Mouse (Mus musculus) layer of hippocampus, postnatal 36 days (tissue): ENCODE measurements around the gene Cym. TPM values are rescaled to one million over a fixed set of nuclear protein-coding genes. Genes with fewer than 3 reads are reported as not detected.
A peak's percentile ranks its signal among the peaks of the same experiment; 100 is the strongest.

Experiments
- DNase-seq, 2 experiments: peaks; one replicate each; pipeline ENCODE4 v3.0.0; 2022
- total RNA-seq, 2 experiments: library from RNA; stranded (reverse); gene quantifications; 2 replicates each; pipeline ENCODE4 v1.2.3; 2021

Gene Cym
- under 1 TPM in 1 of 2 experiments, not detected in 1; 0.30 TPM for total RNA-seq

DNA sequence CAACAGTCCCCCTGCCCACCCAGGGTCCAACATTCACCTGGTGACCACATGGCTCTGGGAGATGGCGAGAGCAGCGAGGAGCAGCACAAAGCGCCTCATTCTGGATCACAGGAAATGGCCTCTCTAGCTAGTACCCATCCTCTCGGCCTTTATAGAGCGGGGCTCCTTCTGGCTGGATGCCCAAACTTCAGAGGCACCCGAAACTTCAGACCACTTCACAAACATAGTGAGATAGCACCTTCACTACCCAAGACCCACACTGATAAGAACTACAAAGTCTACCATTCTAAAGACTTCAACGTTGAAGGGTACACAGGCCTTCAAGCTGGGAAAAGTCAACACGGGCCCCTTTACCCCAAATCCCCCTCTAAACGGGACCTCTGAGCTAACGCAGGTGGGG is at the start of gene Cym:
Gene Cym (minus strand): TSS at position 125 of the 400 bp plus-strand sequence.
- DNase-seq: no peak

- DNase-seq: no peak
These were observed 45.3 kb upstream of the Cym start for GRCm38 (mm10) chr3:107266814-107267345.

GRCm38 (mm10) chr3:107261851-107262165 is 40.3 kb upstream of the Cym start:
- peak in 1 of 2 experiments; percentile 13 for DNase-seq

DNA sequence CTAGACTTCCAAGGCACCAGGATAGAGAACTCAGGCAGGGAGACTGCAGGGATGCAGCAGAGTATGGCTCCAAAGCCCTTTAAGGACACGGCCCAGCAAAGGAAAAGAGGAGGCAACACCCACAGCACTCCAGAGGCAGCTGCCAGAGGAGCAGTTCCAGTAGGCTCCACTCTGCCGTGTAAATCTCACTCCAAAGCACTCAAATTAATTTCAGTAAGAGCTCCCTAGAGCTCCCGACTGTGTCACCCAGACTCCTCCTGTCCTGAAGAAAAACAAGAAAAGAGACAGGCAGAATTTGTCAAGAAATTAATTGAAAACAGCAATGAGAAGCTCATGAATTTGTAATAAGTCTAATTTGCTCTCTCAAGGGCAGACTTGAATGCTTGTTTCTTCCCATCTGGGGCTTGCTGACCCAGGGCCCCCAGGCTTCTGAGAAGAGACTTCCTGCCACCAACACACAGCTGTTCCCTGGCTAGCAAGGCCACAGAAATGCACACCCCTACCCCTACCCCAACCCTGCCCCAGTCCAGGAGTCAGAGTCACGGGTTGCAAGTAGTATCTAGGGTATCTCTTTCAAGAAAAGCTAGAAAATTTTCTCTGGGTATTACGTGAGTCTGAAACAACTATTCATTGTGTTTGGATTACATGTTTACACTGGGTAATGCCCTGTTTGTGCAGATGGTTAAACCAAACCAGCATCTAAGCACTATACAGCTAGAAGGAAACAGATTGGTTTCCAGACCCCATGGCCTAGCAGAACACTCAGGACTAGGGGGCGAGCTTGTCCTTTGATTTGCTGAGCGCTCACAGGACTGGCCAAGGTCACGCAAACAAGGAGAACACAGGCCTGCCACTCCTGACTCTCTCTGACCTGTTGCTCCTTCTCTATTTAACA is 39.7 kb upstream of the Cym start:
- DNase-seq: peak in 1 of 2 experiments; percentile 30

- no peak for DNase-seq
These were observed 36.4 kb upstream of the Cym start for GRCm38 (mm10) chr3:107257924-107258323.

DNA sequence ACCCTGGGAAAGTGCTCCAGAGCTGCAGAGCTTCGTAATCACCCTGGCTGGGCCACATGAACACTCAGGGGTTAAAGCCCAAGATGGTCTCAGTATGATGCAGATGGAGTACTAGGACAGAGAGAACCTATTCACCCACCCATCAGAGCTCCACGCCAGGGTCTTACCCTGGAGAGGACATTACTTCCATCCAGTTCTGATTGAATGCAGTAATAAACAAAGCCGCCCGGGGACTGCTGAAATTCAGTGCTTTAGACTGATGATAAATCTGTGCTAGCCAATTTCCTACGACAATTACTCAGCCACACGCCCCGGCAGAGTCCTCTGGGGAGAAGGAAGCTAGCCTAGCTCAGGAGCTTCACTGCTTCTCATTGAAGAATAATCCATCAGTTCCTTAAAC is 35.2 kb upstream of the Cym start:
- no peak for DNase-seq

DNA sequence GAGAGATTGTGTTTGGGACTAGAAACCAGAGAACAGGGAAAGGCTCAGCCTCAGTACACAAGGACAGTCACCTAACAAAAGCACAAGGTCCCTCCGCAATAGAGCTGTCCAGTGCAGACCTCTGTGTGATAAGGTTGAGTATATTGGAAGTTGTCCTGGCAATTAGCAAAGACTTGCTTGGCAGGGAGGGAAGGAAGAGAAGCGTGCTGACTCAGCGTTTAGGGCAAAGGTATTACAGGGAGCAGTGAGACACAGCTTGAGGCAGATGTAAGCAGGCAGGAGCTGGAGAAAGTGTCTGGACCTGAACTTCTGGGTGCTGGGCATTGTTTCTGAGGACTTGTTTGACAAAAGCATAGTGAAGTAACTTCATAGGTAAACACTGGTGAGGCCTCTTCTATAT is 34.5 kb upstream of the Cym start:
- no peak for DNase-seq

- no peak for DNase-seq
These were observed 32.4 kb upstream of the Cym start for GRCm38 (mm10) chr3:107253925-107254324.

DNA sequence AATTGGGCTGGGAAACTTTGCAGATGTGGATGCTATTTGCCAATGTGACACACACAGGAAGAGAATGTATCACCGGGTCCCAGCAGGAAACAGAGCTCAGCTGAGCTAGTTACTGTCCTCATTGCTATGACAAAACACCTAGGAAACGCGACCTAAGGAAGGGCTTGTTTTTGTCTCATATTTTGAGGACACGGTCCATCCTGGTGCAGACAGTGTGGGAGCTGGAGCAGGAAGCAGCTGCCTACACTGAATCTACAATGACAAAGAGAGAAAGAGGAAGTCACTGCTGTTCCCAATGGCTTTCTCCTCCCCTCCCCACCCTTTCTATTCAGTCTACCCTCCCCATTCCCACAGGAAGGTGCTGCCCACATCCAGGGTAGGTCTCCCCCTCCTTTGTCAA is 30.5 kb upstream of the Cym start:
- DNase-seq: no peak

DNA sequence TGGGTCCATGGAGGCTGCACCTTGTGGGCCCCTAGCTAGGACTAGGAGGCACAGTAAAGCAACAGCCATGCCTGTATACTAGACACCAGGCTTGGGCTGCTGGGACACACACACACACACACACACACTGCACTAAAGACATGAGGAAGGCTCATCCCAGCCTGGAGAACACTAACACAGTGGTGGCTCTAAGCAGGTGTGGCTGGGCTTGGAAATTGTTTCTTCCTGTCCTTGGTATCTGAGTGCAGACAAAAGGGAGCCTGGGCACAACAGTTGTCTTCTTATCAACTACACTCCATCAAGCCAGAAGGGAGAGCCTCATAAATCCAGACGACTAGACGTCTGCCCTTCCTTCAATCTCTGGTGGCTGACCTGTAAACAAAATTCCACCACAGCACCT is 28.8 kb upstream of the Cym start:
- no peak for DNase-seq

DNA sequence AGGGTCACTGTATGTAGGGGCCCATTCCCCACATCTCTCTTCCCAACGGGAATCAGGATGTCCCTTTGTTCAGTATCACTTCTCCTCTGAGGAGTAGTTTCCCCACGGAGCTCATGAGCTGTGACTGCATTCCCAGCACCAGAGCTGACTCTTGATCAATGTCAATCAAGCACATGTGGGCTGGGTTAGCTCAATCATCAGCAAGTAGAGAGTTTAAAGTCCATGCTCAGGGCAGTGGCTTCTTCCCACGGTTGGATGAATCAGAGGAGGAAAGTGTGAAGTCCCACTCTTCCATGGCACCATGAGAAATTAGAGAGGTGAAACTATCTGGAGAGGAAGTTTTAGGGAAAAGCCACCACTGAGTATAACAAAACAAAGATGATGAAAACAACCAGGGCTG is 27.5 kb upstream of the Cym start:
- DNase-seq: no peak

GRCm38 (mm10) chr3:107246876-107247275 is 25.3 kb upstream of the Cym start:
- no peak for DNase-seq

DNA sequence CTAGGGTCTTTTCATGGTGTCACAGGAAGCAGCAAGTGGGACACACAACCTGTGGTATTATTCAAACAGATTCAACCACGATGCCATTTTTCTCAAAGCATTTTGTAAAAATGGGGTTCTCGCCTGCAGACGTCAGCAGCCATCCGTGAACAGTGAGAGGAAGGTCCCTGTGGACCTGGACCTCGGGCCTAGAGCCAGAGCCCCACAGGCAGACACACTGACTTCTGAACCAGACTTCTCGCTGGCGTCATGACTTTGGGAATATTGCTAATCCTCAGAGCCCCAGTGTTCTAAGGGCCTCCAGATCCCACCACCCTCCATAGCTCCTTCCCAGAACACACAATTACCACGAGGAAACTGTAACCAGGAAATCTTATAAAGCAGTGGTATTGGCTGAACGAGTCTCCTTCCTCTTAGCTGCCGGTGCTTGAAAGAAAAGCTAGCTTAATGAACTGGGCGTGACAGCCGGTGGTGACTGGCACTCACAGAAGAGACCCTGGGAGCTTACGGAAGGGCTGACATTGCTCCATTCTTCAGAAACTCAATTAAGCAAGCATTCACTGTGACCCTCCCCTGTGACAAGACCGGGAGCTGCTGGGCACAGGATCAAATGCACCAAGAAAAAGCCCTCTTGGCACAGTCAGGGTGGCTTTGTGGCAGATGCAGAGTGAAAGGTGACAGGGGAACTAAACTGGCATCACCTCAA is 20.0 kb upstream of the Cym start:
- no peak for DNase-seq

DNA sequence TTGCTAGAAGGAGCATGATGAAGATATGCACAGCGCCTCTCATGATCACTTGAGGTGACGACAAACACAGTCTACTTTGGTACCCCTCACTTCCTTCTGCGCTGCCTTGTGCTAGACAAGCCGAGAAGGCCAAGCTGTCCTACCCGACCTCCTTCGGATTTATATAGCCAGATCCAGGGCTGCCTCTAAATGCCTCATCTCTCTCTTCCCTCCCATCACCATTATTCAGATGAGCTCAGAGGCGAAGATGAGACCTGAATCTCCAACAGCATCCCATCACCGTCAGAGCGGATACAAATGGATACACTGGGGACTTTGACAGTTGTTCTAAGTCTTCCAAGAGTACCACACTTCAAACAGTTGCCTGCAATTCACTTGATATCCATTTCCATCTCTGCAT is 18.1 kb upstream of the Cym start, which contains the start of gene Prok1:
Gene Prok1 (minus strand): TSS at position 101 of the 400 bp plus-strand sequence.
- DNase-seq: no peak

GRCm38 (mm10) chr3:107238471-107238980 is 17.0 kb upstream of the Cym start:
- DNase-seq: no peak

- no peak for DNase-seq
These were observed 16.5 kb upstream of the Cym start for GRCm38 (mm10) chr3:107238051-107238450.

DNA sequence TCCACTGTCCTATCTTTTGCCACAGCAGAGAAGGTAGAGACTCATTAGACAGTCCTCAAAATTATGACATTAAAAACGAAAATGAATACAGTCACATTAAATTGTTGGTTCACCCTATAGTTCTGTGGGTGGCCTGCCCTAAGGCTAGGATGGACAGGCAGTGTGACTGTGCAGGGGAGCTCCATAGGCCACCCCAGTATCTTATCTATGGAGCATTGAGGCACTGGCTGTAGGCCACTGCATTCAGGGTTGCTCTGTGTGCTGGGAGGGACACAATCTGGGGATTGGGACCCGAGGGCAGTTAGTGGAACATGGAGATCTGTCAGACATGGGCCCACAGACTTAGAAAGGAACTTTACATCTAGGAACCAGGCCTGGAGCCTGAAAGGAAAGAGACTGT is 12.4 kb upstream of the Cym start:
- no peak for DNase-seq

GRCm38 (mm10) chr3:107233351-107233813 is 11.8 kb upstream of the Cym start:
- DNase-seq: peak; percentile 83 to 84

DNA sequence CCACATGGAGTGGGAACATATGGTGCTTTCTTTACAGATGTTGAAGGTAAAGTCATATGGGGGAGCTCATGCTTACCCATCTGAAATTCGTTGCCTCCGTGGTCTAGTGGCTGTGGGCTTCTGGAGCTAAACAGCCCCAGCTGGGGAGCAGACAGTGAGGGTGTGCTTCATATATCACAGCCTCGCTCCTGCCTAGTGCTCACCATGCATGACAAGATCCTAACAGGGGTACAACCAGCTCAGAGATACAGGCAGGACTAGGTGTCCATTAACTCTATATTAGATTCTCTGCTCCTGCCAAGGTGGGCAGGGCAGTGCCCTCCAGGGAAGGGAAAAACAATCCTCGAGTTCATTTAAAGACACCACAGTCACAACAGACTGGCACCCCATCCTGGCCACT is 9.7 kb upstream of the Cym start:
- no peak for DNase-seq

DNA sequence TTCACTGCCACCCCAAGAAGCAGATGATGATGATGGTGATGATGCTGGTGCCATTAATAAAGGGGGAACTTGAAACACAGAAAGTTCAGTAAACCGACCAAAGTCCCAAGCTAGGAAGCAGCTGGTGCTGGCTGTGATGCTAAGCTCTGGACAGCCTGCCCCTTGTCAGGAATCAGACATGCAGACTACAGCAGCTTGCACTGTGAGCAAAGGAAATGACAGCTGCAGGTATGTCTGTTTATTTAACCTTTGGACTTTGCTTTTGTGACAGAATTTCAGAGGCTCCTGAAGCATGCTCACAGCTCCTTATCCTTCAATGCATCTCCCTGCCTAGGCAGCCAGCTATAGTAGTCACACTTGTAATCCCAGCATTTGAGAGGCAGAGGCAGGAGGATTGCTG is 9.0 kb upstream of the Cym start, which contains the start of gene A630076J17Rik:
Gene A630076J17Rik (plus strand): TSS at position 88 of the 400 bp plus-strand sequence.
- DNase-seq: no peak

GRCm38 (mm10) chr3:107229822-107230221 is 8.3 kb upstream of the Cym start:
- no peak for DNase-seq

DNA sequence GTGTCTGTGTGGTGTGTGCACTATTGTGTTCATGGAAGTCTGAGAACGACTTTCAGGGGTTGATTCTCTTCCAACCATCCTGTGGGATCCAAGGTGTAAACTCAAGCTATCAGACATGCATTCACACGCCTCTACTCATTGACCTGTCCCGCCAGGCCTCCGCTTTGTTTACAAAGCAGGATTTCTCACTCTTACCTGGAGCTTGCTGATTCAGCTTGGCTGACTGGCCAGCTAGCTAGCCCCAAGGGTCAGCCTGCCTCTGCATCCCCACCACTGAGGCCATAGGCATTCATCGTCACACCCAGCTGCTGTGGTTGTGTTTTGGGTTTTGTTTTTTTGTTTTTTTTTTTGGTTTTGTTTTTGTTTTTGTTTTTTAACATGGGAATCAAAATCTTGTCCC is 7.7 kb upstream of the Cym start:
- no peak for DNase-seq

- no peak for DNase-seq
These were observed 4.3 kb upstream of the Cym start for GRCm38 (mm10) chr3:107225820-107226219.
